Mouse (Mus musculus) yolk sac, embryonic 10.5 days (tissue): ENCODE results near the gene Sf3b1.
"Not testable (repeated sequence)": the region's sequence is repeated elsewhere in the genome, so short reads cannot be mapped to it uniquely, and the experiment has no call there.

Source experiments
- DNase-seq: peaks from one replicate; pipeline ENCODE4 v3.0.0-alpha.2; 2017; ENCODE audit warnings: low spot score

Sf3b1 gene

DNA sequence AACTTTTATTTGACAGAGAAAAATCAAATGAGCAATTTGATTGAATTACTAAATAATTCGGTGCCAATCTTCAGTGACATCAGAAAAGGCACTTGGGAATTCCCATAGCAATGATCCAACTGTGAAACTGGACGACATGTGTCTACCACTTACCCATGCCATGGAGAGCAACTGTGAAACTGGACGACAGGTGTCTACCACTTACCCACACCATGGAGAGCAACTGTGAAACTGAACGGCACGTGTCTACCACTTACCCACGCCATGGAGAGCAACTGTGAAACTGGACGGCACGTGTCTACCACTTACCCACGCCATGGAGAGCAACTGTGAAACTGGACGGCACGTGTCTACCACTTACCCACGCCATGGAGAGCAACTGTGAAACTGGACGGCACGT lies 70.3 kb downstream of the Sf3b1 start:
- not testable (repeated sequence) for DNase-seq

DNA sequence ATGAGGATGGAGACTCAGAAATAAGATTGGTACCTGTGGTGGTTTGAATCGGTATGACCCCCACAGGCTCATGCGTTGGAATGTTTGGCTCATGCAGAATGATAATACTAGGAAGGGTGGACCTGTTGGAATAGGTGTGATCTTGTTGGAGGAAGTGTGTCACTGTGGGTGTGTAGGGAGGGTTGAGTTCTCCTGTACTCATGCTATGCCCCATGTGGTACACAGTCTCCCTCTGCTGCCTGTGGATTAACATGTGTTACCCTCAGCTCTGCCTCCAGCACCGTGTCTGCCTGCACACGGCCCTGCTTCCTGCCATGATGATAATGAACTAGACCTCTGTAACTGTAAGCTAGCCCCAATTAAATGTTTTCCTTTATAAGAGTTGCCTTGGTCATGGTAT lies 72.4 kb downstream of the Sf3b1 start:
- no peak for DNase-seq

DNA sequence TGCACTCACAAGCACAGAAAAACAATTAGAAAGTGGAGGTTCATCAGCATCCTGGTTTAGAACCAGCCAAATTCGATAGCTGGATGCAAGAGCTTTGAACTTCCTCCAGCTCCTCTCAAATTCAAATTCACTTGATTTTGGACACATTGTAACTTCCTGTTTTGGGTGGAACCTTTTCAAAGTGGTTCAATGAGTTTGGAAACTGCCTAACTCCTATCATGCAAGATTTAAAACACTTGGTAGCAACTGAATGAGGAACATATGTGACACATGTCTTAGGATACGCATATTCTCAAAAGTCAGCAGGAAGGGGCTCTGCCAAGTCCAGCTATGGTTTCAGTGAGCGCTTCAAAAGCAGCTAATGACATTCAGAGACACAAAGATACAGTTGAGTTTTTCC lies 82.6 kb downstream of the Sf3b1 start:
- DNase-seq, result no peak

DNA sequence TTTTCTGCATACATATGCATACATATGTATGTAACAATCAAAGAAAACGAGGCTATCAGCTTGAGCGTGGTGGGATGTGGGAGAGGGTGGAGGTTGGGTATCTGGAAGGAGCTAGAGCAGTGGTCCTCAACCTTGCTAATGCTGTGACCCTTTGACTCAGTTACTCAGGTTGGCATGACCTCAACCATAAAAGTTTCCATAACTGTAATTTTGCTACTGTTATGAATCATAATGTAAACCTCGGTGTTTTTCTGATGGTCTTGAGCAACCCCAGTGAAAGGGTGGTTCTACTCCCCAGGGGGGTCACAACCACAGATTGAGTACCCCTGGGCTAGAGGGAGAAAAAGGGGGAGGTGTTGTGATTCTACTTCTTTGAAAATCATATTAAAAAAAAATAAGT lies 91.8 kb downstream of the Sf3b1 start:
- DNase-seq, result no peak
